Mouse (Mus musculus): Measurements from ENCODE around the gene Cfap46. TPM values are rescaled to one million over a fixed set of nuclear protein-coding genes. Genes with fewer than 3 reads are reported as not detected.

The Cfap46 gene
- polyA plus RNA-seq, 1 experiment: not detected

- H3K27me3 ChIP-seq (replicated peaks): peaks cover 95% of the 10 kb centered on the region
- H3K9me3 ChIP-seq: peaks cover 3% of the 10 kb centered on the region
Measured at GRCm38 (mm10) chr7:139583094-139583737, 100.4 kb downstream of the Cfap46 start.

GRCm38 (mm10) chr7:139582595-139582994, 101.0 kb downstream of the Cfap46 start, which contains the start of gene Nkx6-2:
Gene Nkx6-2, minus strand, starts transcription at chr7:139582797.
- H3K36me3 ChIP-seq (replicated peaks; ENCODE audit: low read length): peaks cover 34% of the 10 kb centered on the region
- H3K4me3 ChIP-seq (replicated peaks): peak within 1 kb of the TSS; percentile 88
- TF ChIP-seq FLI1 (IDR thresholded peaks at IDR 0.05; ENCODE audit: low read length): no peak
- H3K9me3 ChIP-seq: peaks cover 3% of the 10 kb centered on the region
- H3K4me1 ChIP-seq: peaks cover 62% of the 10 kb centered on the region
- H3K27me3 ChIP-seq (replicated peaks): peaks cover 92% of the 10 kb centered on the region

More at GRCm38 (mm10) chr7:139583094-139583737, 100.4 kb downstream of the Cfap46 start:
- TF ChIP-seq FLI1 (IDR thresholded peaks at IDR 0.05; ENCODE audit: low read length) (no peak), GATA1 (IDR thresholded peaks at IDR 0.05; ENCODE audit: borderline replicate concordance, low read length) (no peak)
- Histone ChIP-seq H3K36me3 (replicated peaks; ENCODE audit: low read length) (peaks cover 27% of the 10 kb centered on the region), H3K4me3 (replicated peaks) (peak overlapping the region; percentile 88), H3K4me1 (peaks cover 62% of the 10 kb centered on the region)

GRCm38 (mm10) chr7:139581801-139582571, 101.6 kb downstream of the Cfap46 start:
- H3K9me3 ChIP-seq: peaks cover 3% of the 10 kb centered on the region
- TF ChIP-seq FLI1 (IDR thresholded peaks at IDR 0.05; ENCODE audit: low read length) (no peak), GATA1 (IDR thresholded peaks at IDR 0.05; ENCODE audit: borderline replicate concordance, low read length) (no peak)
- H3K4me3 ChIP-seq (replicated peaks): peak overlapping the region; percentile 79
- peaks cover 40% of the 10 kb centered on the region for H3K36me3 ChIP-seq (replicated peaks; ENCODE audit: low read length)
- H3K27me3 ChIP-seq (replicated peaks): peaks cover 87% of the 10 kb centered on the region
- H3K4me1 ChIP-seq: peaks cover 62% of the 10 kb centered on the region

- H3K27me3 ChIP-seq (replicated peaks): peaks cover 78% of the 10 kb centered on the region
- peaks cover 48% of the 10 kb centered on the region for H3K36me3 ChIP-seq (replicated peaks; ENCODE audit: low read length)
- peaks cover 3% of the 10 kb centered on the region for H3K9me3 ChIP-seq
- peak overlapping the region; percentile 69 for H3K4me3 ChIP-seq (replicated peaks)
- peaks cover 59% of the 10 kb centered on the region for H3K4me1 ChIP-seq
- TF ChIP-seq FLI1 (IDR thresholded peaks at IDR 0.05; ENCODE audit: low read length): no peak
- no peak for TF ChIP-seq GATA1 (IDR thresholded peaks at IDR 0.05; ENCODE audit: borderline replicate concordance, low read length)
Measured at GRCm38 (mm10) chr7:139580851-139581775, 102.5 kb downstream of the Cfap46 start.

GRCm38 (mm10) chr7:139579261-139579905, 104.2 kb downstream of the Cfap46 start:
- H3K27me3 ChIP-seq (replicated peaks): peaks cover 61% of the 10 kb centered on the region
- peaks cover 50% of the 10 kb centered on the region for H3K4me1 ChIP-seq
- peaks cover 3% of the 10 kb centered on the region for H3K9me3 ChIP-seq
- H3K4me3 ChIP-seq (replicated peaks): no peak overlapping the region
- peaks cover 66% of the 10 kb centered on the region for H3K36me3 ChIP-seq (replicated peaks; ENCODE audit: low read length)
- no peak for TF ChIP-seq GATA1 (IDR thresholded peaks at IDR 0.05; ENCODE audit: borderline replicate concordance, low read length)
- no peak for TF ChIP-seq FLI1 (IDR thresholded peaks at IDR 0.05; ENCODE audit: low read length)

- H3K9me3 ChIP-seq: peaks cover 3% of the 10 kb centered on the region
Measured at GRCm38 (mm10) chr7:139576064-139576686, 107.4 kb downstream of the Cfap46 start.

GRCm38 (mm10) chr7:139572665-139573064, 111.0 kb downstream of the Cfap46 start:
- peaks cover 28% of the 10 kb centered on the region for H3K4me1 ChIP-seq
- TF ChIP-seq GATA1 (IDR thresholded peaks at IDR 0.05; ENCODE audit: borderline replicate concordance, low read length): no peak
- no peak for TF ChIP-seq FLI1 (IDR thresholded peaks at IDR 0.05; ENCODE audit: low read length)
- H3K27me3 ChIP-seq (replicated peaks): peaks cover 2% of the 10 kb centered on the region
- H3K4me3 ChIP-seq (replicated peaks): no peak overlapping the region
- H3K9me3 ChIP-seq: no peaks in the 10 kb centered on the region
- peaks cover 96% of the 10 kb centered on the region for H3K36me3 ChIP-seq (replicated peaks; ENCODE audit: low read length)

More at GRCm38 (mm10) chr7:139576064-139576686, 107.4 kb downstream of the Cfap46 start:
- peaks cover 98% of the 10 kb centered on the region for H3K36me3 ChIP-seq (replicated peaks; ENCODE audit: low read length)
- TF ChIP-seq FLI1 (IDR thresholded peaks at IDR 0.05; ENCODE audit: low read length) (no peak), GATA1 (IDR thresholded peaks at IDR 0.05; ENCODE audit: borderline replicate concordance, low read length) (no peak)
- peaks cover 29% of the 10 kb centered on the region for H3K27me3 ChIP-seq (replicated peaks)
- H3K4me3 ChIP-seq (replicated peaks): no peak overlapping the region
- H3K4me1 ChIP-seq: peaks cover 35% of the 10 kb centered on the region

GRCm38 (mm10) chr7:139570788-139571187, 112.8 kb downstream of the Cfap46 start:
- Histone ChIP-seq H3K4me1 (peaks cover 39% of the 10 kb centered on the region), H3K36me3 (replicated peaks; ENCODE audit: low read length) (peaks cover 96% of the 10 kb centered on the region), H3K9me3 (no peaks in the 10 kb centered on the region), H3K4me3 (replicated peaks) (no peak overlapping the region), H3K27me3 (replicated peaks) (no peaks in the 10 kb centered on the region)
- no peak for TF ChIP-seq FLI1 (IDR thresholded peaks at IDR 0.05; ENCODE audit: low read length)
- TF ChIP-seq GATA1 (IDR thresholded peaks at IDR 0.05; ENCODE audit: borderline replicate concordance, low read length): no peak

Data from megakaryocyte, embryonic 14.5 days (primary cell).